Mouse (Mus musculus): ENCODE results near the gene Cd9.

Gene Cd9

DNA sequence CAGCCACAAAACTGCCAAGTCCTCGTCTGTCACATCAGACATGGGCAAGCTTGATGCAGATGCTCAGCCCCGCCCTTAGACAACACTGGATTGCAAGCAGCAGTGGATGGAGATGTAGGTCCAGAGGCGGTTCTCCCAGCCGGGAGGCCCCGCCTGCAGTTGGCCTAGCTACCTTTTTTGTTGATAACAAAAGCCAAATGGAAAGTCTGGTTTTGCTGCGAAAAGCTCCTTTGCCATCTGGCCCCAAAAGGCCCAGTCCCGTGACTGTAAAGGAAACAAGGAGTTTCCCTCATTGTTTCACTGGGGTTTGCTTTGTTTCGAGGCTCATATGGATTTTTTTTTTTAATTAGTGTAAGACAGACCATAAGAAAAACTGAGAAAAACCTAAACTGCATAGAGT, 18.5 kb downstream of the Cd9 start:
- DNase-seq (ENCODE audit: low spot score in 2 of 2): no peak

DNA sequence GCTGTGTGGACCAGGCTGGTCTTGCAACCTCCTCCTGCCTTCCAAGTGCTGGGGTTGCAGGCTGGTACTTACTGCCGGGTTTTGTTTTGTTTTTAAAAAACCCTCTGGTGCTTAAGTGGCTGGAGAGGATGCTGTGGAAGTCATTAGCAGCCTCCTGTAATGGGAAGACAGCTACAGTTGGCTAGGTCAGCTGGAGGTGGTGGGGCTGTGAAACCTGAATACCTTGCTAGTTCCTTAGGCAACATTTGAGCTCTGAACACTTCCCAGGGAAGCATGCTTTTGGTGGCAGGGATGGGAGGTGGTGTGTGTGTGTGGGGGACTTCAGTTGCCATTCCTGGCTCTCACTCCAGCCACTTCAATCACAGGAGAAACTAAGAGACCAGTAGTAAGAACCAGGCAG, 19.4 kb downstream of the Cd9 start:
- DNase-seq (ENCODE audit: low spot score in 2 of 2): no peak

DNA sequence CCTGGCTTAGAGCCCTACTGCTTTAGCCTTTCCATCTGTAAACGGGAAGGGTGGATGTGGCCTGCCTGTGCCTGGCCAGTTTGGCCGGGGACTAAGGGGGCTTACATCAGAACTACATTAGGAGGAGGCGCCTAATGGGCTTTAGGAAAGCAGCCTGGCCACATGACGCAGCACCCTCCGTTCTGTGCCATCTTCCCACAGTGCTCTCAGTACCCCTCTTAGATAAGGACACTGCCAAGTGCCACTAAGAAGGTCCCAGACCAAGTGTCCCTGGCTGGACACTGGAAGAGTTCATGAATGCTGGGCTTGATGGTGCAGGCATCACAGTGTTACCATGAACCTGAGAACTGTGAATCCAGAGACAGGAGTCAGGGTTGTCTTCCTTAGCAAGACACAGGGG, 20.7 kb downstream of the Cd9 start:
- DNase-seq (ENCODE audit: low spot score in 2 of 2): no peak

DNA sequence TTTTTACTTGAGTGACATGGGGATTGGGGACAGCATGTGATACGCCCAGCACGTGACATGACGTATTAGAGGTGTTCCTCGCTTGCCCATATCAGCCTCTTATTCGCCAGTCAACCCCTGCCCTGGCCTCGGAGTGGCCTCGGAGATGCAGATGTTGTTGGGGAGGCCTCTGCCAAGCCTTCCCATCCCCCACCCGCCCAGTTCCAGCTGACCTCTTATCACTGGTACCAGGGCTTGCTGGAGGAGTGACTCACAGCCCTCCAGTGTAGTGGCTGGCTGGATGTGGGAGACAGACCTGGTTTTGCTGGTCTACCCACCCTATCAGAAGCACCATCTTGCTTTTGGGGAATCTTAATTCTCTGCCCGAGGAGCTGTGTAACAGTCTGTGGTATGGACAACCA, 21.3 kb downstream of the Cd9 start:
- DNase-seq (ENCODE audit: low spot score in 2 of 2): peak in 1 of 2 experiments; percentile 46

DNA sequence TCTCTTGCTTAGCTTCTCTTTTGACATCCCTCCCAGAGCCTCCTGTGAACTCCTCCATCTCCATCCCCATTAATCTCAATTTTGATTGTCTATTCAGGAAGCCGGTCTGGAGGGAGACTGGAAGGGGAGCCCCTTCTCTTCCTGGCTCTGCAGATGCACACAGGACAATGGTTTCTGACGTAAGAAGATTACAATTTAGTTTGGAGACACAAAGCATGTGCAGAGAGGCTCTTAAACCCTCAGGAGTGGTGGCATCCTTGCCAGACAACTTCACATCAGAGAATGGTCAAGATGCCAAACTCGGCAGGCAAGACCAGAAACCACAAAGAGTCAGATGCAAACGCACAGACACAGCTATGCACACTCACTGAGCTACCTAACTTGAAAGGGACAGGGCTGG, 22.7 kb downstream of the Cd9 start:
- DNase-seq (ENCODE audit: low spot score in 2 of 2): no peak

DNA sequence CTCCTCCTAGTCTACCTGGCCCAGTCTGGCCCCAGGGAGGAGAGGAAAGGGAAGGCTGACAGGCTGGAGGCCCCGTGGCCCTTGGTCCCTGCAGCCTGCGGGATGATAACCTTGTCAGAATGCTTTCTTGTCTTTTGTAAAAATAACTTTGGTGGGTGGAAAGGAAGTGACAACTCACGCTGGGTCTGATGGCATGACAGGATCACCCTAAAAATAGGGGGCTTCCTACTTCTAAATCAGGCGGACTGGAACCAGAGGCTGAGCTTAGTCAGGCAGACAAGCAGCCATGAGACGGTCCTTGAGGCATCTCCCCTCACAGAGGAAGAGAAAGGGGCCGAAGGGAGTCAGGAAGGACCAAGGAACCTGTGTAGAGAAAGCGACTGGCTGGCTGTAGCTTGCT, 23.3 kb downstream of the Cd9 start:
- DNase-seq (ENCODE audit: low spot score in 2 of 2): no peak

DNA sequence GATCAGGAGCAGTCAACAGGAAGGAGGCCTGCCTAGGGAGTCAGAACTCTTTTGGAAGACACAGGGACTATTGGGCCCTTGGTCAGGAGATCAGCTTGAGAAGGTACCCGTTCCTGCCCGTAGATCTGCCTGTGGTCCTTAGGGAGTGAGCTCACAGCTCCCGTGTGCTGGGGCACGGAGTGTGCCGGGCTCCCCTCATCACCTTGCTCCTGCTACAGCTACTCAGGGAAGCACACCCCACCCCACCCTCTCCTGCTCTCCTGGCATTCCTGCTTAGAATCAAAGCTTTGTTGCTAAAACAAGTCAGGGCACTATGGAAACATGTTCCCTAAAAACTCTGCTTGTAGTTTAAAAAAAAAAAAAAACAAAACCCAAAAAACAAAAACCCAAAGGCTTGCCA, 24.0 kb downstream of the Cd9 start:
- no peak for DNase-seq (ENCODE audit: low spot score in 2 of 2)

DNA sequence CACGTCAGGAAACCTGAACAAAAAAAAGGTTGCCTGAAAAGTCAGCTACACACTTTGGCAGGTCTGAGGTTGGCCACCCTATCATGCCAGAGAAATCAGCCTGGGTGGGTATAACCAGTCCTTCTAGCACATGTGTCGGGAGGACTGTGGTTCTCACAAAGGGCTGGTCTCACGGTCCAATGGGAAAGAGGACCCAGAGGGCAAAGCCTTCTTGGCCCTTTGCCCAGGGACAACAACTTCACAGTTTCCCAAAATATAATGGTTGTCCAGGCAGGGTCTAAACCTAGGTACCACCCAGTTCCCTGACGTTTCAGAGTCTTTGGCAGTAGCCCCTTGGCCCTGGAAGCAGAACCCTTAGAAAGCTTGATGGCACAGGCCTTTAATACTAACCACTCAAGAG, 25.4 kb downstream of the Cd9 start:
- DNase-seq (ENCODE audit: low spot score in 2 of 2): no peak

DNA sequence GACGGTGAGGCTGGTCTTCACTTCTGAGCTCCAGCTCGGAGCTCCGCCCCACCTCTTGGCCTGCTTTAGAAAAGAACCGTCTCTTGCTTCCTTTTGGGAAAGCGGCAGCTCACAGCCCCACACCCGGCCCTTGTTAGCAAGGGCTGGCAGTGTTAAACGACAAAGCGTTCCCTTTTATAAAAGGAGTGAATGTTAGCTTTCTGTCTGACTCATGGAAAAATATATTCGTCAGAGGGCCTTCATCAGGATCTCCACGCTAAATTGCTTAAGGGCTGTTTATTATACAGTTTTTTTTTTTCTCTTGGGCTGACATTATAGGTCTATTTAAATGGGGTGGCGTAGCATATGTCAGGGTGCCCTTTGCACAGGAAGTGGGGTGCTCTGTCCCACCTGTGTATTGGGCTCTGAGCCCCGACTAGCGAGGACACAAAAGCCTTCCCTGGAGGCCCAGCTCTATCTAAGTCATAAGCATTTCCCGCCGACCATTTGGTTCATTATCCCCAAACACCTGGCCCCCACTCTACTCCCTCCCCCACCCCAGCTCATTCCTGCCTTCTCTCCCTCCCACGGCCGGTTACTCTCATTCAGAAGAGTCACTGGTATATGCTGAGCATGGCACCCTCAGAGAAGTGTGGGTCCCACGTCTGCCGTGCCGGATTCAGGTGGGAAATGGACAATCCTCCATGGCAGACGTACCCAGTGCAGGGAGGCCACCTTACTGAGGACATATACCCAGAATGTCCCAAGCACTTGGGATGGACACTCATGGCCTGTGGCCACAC, 26.2 kb downstream of the Cd9 start:
- no peak for DNase-seq (ENCODE audit: low spot score in 2 of 2)

DNA sequence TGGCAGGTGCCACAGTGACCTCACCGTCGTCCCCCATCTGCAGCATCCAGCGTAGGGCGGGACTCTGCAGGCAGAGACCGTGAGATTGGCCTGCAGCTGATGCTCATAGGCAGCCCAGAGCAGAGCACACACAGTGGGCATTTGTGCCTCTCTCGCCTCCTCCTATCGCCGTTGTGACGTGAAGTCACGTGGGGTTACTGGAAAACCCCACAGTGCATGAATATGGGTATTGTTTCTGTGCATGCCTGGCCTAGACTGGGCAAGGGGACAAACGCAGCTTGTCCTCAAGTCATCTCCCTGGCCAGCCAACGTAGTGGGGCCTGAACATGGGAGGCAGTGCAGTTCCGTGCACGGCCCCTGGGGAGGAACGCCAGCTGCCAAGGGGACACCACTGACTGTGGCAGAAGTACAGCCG, 27.3 kb downstream of the Cd9 start:
- peak in 1 of 2 experiments; percentile 62 for DNase-seq (ENCODE audit: low spot score in 2 of 2)

DNA sequence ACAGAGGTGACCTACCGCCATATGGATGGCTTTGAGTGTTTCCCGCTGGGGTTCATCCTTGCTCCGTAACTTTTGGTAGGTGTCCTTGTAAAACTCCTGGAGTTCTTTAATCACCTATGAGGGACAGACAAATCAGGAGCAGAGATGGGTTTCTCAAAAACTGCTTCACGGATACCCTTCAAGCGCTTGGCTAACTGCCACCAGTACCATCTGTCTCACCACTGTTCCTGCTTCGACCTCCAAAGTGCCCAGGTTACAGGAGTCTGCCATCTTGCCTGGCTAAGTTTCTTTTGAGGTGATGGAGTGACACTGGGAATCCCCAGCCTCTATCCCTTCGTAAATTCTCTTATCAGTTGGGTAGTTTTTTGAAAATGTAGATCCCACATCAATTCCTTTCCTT, 32.3 kb downstream of the Cd9 start:
- no peak for DNase-seq (ENCODE audit: low spot score in 2 of 2)

DNA sequence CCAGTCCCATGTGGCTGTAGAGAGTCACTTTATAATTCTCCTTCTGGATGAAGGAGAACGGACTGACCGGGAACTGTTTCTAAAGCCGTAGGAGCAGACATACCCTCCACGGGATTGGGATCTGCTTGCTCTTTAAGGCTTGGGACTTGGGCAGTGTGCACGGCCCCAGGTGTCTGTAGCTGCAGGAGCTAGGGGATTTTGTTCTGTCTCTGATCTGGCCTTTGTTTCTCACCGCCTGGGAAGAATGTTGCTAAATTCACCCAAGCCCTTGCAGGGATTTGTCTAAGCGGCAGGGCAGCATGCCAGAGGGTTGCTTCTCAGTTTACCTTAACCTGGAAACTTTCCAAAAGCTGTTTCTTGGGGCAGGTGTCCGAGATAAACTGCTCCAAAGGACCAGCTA, 32.8 kb downstream of the Cd9 start:
- DNase-seq (ENCODE audit: low spot score in 2 of 2): no peak

DNA sequence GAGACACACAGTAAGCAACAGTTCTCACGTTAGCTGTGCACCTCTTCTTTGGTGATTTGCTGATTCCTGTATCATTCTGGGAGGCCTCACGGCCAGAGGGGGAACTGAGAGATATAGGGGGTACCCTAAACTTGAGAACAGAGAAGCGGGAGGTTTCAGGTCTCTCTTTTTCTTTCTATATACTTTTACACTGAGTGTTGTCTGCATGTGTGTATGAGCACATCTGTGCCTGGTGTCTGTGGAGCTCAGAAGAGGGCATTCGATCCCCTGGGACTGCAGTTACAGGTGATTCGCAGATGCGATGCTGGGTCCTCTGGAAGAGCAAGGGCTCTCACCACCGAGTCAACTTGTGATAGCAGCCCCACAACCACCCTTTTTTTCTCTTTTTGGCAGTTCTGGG, 33.3 kb downstream of the Cd9 start:
- peak in 1 of 2 experiments; percentile 51 for DNase-seq (ENCODE audit: low spot score in 2 of 2)

DNA sequence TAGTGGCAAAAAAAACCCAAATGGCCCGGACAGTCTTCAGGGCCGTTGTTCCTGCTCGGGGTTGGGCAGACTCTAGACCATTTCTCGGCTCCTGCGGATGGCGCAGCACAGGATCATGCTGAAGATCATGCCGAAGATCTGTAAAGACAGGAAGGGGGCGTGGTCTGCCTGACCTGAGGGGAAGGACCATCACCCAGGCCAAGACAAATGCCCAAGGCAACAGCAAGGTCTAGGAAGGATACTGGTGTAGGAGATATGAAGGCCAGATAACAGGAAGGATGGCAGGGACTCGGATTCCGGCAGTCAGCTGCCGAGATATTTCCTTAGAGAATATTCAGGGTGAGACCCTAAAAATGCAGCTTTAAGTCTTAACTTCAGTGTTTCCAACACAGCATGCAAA, 34.0 kb downstream of the Cd9 start:
- DNase-seq (ENCODE audit: low spot score in 2 of 2): peak in 1 of 2 experiments; percentile 32

DNA sequence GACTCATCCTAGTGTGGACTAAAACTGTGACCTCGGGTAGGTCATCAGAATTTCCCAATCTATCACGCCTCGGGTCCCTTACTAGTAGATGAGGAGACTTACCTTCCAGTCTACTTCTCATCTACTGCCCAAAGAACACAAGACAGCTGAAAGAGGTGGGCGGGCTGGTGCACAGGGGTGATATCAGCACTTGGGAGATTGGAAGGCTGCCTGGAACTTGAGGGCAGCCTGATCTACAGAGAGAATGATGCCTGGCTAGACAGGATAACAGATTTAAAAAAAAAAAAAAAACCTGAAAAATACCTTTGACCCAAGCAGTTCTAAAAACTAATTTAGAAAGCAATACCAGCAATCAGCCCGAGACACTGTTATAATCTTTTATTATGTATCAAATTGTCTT, 34.7 kb downstream of the Cd9 start:
- no peak for DNase-seq (ENCODE audit: low spot score in 2 of 2)

DNA sequence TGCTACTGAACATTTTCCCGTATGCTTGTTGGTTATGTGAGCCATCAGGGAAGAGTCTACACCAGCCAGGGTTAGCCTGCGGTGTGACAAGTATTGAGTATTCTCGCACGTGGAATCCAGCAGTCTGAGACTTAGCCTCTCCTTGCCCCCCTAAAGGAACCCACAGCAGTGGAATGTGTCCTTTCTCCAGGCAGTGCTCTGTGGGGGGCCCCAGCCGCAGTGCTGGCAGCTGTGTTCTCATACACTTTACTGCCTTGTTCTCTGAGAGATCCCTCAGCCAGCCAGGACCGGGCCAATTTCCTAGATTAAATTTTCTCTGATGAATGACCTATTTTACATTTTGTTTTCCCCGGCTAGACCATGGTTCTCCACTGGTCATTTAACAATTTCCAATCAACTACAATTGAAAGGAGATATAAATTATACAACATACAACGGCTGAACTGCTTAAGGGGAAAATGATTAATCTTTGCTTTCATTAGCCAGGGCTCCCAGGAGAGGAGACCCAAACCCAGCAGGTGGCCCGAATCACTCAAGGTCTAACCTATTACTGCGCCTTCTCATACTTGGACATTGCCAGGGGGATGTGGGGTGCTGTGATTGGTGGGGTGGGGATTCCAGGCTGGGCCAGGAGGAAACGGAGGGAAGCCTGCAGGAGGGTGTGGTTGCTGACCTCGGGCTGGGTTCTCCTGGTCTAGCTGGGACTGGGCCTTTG, 38.6 kb downstream of the Cd9 start:
- no peak for DNase-seq (ENCODE audit: low spot score in 2 of 2)

DNA sequence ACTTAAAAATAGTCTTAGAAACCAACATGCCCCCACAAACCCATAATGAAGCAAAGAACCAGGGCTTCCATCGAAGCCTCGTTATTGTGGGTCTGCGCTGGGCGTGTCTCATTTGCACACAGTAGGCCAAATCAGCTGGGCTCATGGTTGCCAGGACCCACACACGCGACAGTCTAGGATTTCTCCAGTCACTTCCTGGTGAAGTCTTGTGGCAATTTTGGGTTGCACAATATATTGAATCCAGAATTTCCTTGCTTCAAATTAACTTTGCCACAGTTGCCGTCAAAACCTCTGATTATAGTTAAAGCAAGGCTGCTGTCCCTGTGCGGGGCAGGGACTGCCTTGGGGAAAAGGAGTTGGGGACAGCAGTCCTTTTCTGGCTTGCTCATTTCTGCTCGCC, 39.9 kb downstream of the Cd9 start:
- DNase-seq (ENCODE audit: low spot score in 2 of 2): no peak

DNA sequence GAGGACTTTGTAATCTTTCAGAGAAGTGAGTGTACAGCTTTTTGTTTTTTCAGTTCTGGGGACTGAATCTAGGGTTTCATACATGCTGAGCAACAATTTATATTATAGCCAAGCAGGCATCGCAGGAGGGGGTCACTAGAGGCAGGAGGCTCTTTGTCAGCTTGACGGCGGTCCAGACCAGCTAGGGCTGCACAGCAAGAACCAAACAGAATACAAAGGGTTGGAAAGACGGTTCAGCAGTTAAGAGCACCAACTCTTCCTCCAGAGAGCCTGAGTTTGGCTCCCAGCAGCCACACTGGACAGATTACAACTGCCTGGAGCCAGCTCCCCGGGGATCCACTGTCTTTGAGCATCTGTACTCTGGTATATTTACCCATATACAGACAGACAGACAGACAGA, 40.3 kb downstream of the Cd9 start:
- no peak for DNase-seq (ENCODE audit: low spot score in 2 of 2)

DNA sequence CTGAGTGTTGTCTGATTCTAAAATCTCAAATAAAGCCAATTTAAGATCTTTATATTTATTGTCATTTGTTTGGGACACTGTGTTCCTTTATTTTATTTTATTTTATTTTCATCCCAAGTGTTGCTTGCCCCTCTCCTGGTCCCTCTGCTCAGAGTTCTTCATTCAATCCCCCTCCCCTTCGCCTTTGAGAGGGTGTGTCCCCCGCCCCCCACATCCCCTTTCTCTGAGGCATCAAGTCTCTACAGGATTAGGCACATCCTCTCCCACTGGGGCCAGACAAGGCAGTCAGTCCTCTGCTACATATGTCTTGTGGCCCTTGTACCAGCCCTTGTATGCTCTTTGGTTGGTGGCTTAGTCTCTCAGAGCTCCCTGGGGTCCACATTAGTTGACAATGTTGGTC, 46.9 kb downstream of the Cd9 start:
- no peak for DNase-seq (ENCODE audit: low spot score in 2 of 2)

DNA sequence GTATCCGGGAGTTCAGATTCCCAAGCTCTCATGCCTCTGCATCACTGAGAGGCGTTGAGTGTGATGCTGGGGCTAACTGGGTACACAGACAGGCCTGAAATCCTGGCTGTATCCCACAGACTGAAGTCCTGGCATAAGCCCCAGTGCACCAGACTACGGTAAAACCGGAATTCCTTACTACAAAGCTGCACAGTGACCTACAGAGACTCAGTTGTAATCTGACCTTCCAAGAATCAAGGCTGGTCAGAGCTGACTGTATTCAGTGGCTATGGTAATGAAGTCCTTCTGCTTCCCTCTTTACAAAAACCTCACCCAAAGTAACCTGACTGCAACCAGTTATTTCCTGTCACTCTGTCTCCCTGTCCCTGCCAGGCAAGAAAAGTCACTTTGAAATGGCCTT, 47.4 kb downstream of the Cd9 start:
- no peak for DNase-seq (ENCODE audit: low spot score in 2 of 2)

DNA sequence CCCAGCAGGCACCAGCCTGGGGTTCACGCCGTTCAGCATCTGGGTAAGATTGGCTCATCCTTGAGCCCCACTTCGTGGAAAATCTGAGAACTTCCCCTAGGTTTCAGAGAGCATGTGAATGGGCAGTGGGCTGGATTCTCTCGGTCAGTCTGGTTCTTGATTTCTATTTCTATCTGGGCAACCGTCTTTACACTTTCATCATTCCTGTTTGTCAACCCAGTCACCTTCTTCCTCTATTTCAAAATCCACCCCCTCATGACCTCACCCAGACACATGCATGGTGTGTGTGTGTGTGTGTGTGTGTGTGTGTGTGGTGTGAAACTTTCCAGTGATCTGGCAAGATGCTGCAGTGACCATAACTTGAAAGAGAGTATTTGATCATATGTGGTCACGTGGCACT, 49.2 kb downstream of the Cd9 start:
- DNase-seq (ENCODE audit: low spot score in 2 of 2): no peak

DNA sequence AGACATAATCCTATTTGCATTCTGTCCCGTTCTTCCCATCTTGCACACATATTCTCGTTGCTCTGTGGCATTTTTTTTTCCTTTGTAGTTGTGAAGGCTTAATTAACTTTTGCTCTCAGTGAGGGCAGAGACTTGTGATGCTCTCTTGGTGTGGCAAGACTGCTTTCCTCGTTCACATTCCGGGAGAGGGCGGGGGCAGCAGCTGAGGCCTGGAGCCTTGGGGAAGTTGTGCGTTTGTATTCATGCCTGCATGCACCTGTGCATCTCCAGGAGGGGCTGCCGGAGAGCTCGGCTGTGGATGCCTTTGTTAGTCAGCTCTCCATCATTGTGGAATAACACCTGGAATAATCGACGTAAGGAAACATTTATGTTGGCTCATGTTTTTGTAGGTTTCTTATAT, 52.0 kb downstream of the Cd9 start:
- DNase-seq (ENCODE audit: low spot score in 2 of 2): no peak

DNA sequence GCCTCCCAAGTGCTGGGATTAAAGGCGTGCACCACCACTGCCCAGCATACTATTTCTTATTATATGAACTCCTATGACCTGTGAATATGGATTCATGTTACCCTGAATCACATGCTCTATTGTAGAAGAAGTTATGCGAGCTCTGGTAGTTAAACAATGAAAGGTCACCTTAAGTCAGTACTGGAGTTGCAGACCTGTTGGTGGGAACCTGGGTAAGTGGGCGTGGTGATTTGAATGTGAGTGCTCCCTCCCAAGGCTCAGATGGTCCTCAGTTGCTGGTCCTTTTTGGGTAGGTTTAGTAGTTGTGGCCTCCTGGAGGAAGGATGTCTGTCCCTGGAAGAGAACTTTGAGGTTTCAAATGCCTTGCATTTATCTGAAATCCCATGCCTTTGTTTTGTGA, 57.8 kb downstream of the Cd9 start:
- no peak for DNase-seq (ENCODE audit: low spot score in 2 of 2)
